Mouse (Mus musculus): Measurements from ENCODE around the gene Tnfsf8. TPM values are rescaled to one million over a fixed set of nuclear protein-coding genes. Genes with fewer than 3 reads are reported as not detected.

The Tnfsf8 gene
- polyA plus RNA-seq, 1 experiment from 2014 or later, result 0.06 TPM

GRCm38 (mm10) chr4:63840457-63840856 is 20.7 kb downstream of the Tnfsf8 start:
- no peak overlapping the region for H3K9ac ChIP-seq
- H3K4me3 ChIP-seq, result no peak overlapping the region
- H3K9me3 ChIP-seq (replicated peaks), result no peaks in the 10 kb centered on the region
- WGBS, result 32% methylated on average over 5 of the region's 5 CpGs
- no peaks in the 10 kb centered on the region for H3K36me3 ChIP-seq
- no peak for ATAC-seq (replicated peaks; ENCODE audit: insufficient number of reproducible peaks, insufficient read depth, low FRiP score, low read depth)
- H3K4me1 ChIP-seq (replicated peaks), result no peaks in the 10 kb centered on the region
- no peak overlapping the region for H3K4me2 ChIP-seq
- H3K27ac ChIP-seq, result no peak overlapping the region
- peaks cover 4% of the 10 kb centered on the region for H3K27me3 ChIP-seq

DNA sequence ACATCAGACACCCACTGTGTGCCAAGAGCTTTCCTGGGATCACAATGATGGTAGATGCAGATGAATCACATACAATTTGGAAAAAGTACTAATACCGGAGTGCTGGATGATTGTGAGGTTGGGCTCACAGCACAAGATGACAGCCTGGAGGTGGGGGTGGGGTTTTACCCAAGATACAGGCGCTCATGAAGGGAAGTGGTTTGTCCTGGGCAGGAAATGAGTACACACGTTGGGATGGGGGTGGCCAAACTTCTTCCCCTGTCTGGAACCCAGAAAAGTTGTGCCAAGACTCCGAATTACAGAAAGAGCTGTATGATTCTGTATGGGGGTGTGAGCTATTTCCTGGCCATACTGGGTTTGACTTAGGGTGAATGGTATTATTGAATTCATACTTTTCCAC is 38.0 kb downstream of the Tnfsf8 start:
- Histone ChIP-seq H3K9me3 (replicated peaks) (no peaks in the 10 kb centered on the region), H3K27me3 (no peaks in the 10 kb centered on the region), H3K4me1 (replicated peaks) (no peaks in the 10 kb centered on the region), H3K4me3 (no peak overlapping the region), H3K36me3 (no peaks in the 10 kb centered on the region), H3K4me2 (no peak overlapping the region), H3K27ac (no peak overlapping the region), H3K9ac (no peak overlapping the region)
- ATAC-seq (replicated peaks; ENCODE audit: insufficient number of reproducible peaks, insufficient read depth, low FRiP score, low read depth), result no peak
- WGBS, result 62% methylated on average over 4 of the region's 4 CpGs

- no peak overlapping the region for H3K4me2 ChIP-seq
- H3K27ac ChIP-seq, result no peak overlapping the region
- H3K27me3 ChIP-seq, result no peaks in the 10 kb centered on the region
- ATAC-seq (replicated peaks; ENCODE audit: insufficient number of reproducible peaks, insufficient read depth, low FRiP score, low read depth), result no peak
- H3K9me3 ChIP-seq (replicated peaks), result no peaks in the 10 kb centered on the region
- no peaks in the 10 kb centered on the region for H3K36me3 ChIP-seq
- H3K4me1 ChIP-seq (replicated peaks), result no peaks in the 10 kb centered on the region
- no peak overlapping the region for H3K4me3 ChIP-seq
- H3K9ac ChIP-seq, result no peak overlapping the region
Measured at GRCm38 (mm10) chr4:63817505-63817904, 43.6 kb downstream of the Tnfsf8 start.

DNA sequence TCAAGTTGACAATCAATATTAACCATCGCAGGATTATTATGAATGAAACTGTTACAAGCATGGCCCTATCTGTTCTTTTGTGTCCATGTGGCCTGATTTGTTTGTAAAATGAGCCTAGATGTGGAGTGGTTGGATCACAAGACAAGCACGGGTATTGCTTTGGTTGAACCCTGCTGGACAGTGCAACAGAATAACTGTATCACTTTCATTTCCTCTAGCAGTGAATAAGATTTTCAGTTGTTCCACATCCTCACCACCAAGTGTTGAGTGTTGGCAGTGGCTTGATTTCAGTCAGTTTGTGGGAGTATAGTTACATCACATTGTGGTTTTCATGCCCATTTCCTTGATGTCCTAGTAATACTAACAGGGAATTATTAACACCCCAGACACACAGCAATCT is 45.5 kb downstream of the Tnfsf8 start:
- Histone ChIP-seq H3K4me2 (no peak overlapping the region), H3K27me3 (no peaks in the 10 kb centered on the region), H3K27ac (no peak overlapping the region), H3K9ac (no peak overlapping the region), H3K36me3 (no peaks in the 10 kb centered on the region), H3K4me1 (replicated peaks) (no peaks in the 10 kb centered on the region), H3K9me3 (replicated peaks) (no peaks in the 10 kb centered on the region), H3K4me3 (no peak overlapping the region)
- ATAC-seq (replicated peaks; ENCODE audit: insufficient number of reproducible peaks, insufficient read depth, low FRiP score, low read depth), result no peak
- WGBS, result 86% methylated on average over 2 of the region's 2 CpGs

DNA sequence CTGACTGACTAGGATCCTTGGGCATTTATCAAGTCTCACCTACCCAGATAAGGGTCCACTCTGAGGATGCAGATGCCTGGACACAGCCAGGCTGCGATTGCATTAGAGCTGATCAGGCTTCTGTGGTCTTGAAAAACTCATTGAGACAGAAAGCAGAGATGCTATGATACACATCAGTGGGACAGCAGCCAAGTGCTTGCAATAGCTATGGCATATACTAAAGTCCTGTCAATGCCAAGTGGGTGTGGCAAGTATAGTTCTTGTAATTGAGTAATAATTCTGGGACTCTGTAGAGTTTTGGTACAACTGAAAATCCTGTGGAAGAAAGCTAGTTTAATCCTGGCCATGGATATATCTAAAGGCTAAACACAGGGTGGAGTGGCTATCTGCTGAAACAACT is 63.1 kb downstream of the Tnfsf8 start:
- Histone ChIP-seq H3K4me3 (no peak overlapping the region), H3K36me3 (no peaks in the 10 kb centered on the region)
- WGBS, result 44% methylated on average over 1 of the region's 1 CpGs

DNA sequence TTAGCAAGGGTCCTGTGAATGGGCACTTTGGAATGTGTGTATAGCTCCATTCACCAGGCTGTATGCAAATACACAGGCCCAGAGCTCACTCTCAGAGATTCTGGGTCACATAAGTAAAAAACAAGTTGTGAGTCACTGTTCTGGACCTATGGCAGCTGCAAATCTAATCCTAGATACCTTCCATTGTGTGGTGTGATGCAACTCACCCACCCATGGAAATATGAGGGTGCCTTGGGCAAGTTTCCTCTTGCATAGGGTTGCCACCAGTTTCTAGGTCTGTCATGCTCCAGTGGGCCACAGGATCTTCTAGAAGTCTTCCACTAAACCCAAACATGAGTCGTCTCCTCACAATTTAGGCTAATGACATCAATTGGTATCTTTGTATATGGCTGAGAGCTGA is 64.6 kb downstream of the Tnfsf8 start:
- H3K4me1 ChIP-seq (replicated peaks), result no peaks in the 10 kb centered on the region
- no peak overlapping the region for H3K4me2 ChIP-seq
- no peak overlapping the region for H3K4me3 ChIP-seq
- no peak overlapping the region for H3K9ac ChIP-seq
- ATAC-seq (replicated peaks; ENCODE audit: insufficient number of reproducible peaks, insufficient read depth, low FRiP score, low read depth), result no peak
- no peak overlapping the region for H3K27ac ChIP-seq
- H3K36me3 ChIP-seq, result no peaks in the 10 kb centered on the region
- WGBS, result 88% methylated on average over 1 of the region's 1 CpGs
- no peaks in the 10 kb centered on the region for H3K27me3 ChIP-seq
- no peaks in the 10 kb centered on the region for H3K9me3 ChIP-seq (replicated peaks)

More for the DNA sequence above, 63.1 kb downstream of the Tnfsf8 start:
- Histone ChIP-seq H3K9me3 (replicated peaks) (no peaks in the 10 kb centered on the region), H3K27me3 (no peaks in the 10 kb centered on the region), H3K4me2 (no peak overlapping the region), H3K9ac (no peak overlapping the region), H3K4me1 (replicated peaks) (no peaks in the 10 kb centered on the region), H3K27ac (no peak overlapping the region)
- ATAC-seq (replicated peaks; ENCODE audit: insufficient number of reproducible peaks, insufficient read depth, low FRiP score, low read depth), result no peak

DNA sequence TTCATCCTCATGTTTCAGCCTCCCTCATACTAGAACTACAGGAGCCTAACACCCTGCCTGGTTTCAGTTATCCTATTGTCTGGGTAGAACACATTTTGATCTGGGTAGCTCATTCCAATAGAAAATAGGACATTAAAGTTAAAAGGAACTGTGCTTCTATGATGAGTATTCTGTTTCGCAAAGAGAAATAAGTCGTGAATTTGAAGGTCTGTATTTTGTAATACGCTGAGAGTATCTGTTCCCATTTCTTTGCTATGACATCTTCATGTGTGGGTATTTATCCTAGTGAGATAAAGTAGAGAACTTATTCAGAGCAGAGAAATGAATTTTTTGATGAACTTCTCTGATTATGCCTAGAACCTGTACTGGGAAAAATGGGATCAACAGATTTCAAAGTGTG is 68.8 kb downstream of the Tnfsf8 start:
- 85% methylated on average over 3 of the region's 3 CpGs for WGBS
- no peak overlapping the region for H3K9ac ChIP-seq
- H3K9me3 ChIP-seq (replicated peaks), result no peaks in the 10 kb centered on the region
- H3K27ac ChIP-seq, result no peak overlapping the region
- H3K4me1 ChIP-seq (replicated peaks), result no peaks in the 10 kb centered on the region
- H3K4me3 ChIP-seq, result no peak overlapping the region
- H3K36me3 ChIP-seq, result no peaks in the 10 kb centered on the region
- H3K27me3 ChIP-seq, result no peaks in the 10 kb centered on the region
- H3K4me2 ChIP-seq, result no peak overlapping the region
- ATAC-seq (replicated peaks; ENCODE audit: insufficient number of reproducible peaks, insufficient read depth, low FRiP score, low read depth), result no peak

- Histone ChIP-seq H3K9me3 (replicated peaks) (no peaks in the 10 kb centered on the region), H3K4me1 (replicated peaks) (no peaks in the 10 kb centered on the region), H3K36me3 (no peaks in the 10 kb centered on the region), H3K9ac (no peak overlapping the region), H3K27me3 (no peaks in the 10 kb centered on the region), H3K27ac (no peak overlapping the region), H3K4me3 (no peak overlapping the region), H3K4me2 (no peak overlapping the region)
- no peak for ATAC-seq (replicated peaks; ENCODE audit: insufficient number of reproducible peaks, insufficient read depth, low FRiP score, low read depth)
- 42% methylated on average over 2 of the region's 2 CpGs for WGBS
Measured at GRCm38 (mm10) chr4:63785466-63785865, 75.7 kb downstream of the Tnfsf8 start.

DNA sequence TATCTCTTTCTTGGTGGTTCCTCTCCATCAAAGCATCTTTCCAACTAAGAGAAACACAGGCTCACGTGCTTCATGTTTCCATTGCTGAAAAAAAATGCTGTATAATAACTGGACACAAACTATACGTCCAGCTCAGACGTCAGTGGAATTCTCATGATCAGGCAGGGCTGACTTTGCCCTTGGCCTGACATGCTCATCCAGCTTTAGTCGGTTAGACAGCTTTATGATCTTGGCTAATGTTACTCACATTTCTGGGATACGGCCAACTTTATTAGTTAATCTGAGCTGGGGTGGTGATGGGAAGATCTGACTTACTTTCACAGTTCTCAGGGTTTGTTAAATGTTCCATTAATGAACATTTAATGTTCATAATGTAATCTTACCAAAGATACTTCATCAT is 77.3 kb downstream of the Tnfsf8 start:
- 66% methylated on average over 5 of the region's 5 CpGs for WGBS
- Histone ChIP-seq H3K9ac (no peak overlapping the region), H3K4me2 (no peak overlapping the region), H3K4me3 (no peak overlapping the region), H3K4me1 (replicated peaks) (no peaks in the 10 kb centered on the region), H3K27ac (no peak overlapping the region), H3K36me3 (no peaks in the 10 kb centered on the region), H3K9me3 (replicated peaks) (no peaks in the 10 kb centered on the region), H3K27me3 (no peaks in the 10 kb centered on the region)
- no peak for ATAC-seq (replicated peaks; ENCODE audit: insufficient number of reproducible peaks, insufficient read depth, low FRiP score, low read depth)

GRCm38 (mm10) chr4:63782970-63783613 is 78.1 kb downstream of the Tnfsf8 start:
- Histone ChIP-seq H3K4me1 (replicated peaks) (no peaks in the 10 kb centered on the region), H3K4me2 (no peak overlapping the region), H3K4me3 (no peak overlapping the region), H3K36me3 (no peaks in the 10 kb centered on the region), H3K9me3 (replicated peaks) (no peaks in the 10 kb centered on the region), H3K27ac (no peak overlapping the region), H3K27me3 (no peaks in the 10 kb centered on the region), H3K9ac (no peak overlapping the region)
- WGBS, result 68% methylated on average over 7 of the region's 7 CpGs
- no peak for ATAC-seq (replicated peaks; ENCODE audit: insufficient number of reproducible peaks, insufficient read depth, low FRiP score, low read depth)

All from heart, embryonic 15.5 days (tissue).